Mouse (Mus musculus) embryonic fibroblast, embryonic 13.5 days (primary cell): ENCODE results near the gene Cst7.

Experiments used
- CTCF ChIP-seq: IDR thresholded peaks from 2 replicates; pipeline ENCODE4 v1.5.1; 2011; ENCODE audit warnings: mild to moderate bottlenecking, control low read depth, low read length, moderate library complexity, borderline replicate concordance; ENCODE audit not compliant: insufficient read depth
- POLR2A ChIP-seq: IDR thresholded peaks from 2 replicates; pipeline ENCODE4 v1.6.1; 2011; ENCODE audit warnings: low read depth, mild to moderate bottlenecking, control low read depth, low read length, moderate library complexity

DNA sequence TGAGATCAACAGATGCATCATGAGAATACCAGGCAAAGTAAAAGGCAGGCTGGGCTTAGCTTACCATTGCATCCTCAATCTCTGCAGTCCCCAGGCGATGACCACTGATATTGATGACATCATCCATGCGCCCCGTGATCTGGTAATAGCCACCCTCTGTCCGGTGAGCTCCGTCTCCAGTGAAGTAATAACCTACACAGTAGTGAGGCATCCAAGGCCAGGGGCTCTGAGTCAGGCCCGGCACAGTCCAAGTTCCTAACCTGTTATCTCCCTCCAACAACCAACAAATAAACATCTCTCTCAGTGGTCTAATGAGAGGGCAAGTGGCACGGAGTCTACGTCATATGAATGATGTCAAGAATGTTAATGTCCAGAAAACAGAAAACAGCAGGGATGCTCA is 54.7 kb downstream of the Cst7 start:
- no peak for TF ChIP-seq CTCF
- TF ChIP-seq POLR2A: no peak
